Mouse (Mus musculus) hematopoietic stem cell, adult 5-6 weeks (primary cell): ENCODE data around the gene Sox11. TPM values are rescaled to one million over a fixed set of nuclear protein-coding genes. Genes with fewer than 3 reads are reported as not detected.

Source experiments
- ATAC-seq, 2 experiments: fragments of 125-278 bp in 1 of 2; replicated peaks in 1 of 2; 2 replicates each; pipeline ENCODE4 v1.8.0; 2016 to 2017; ENCODE audit warnings: inconsistent platforms in 2 of 2, mild to moderate bottlenecking in 2 of 2, moderate number of reproducible peaks in 2 of 2, low read depth in 1 of 2, moderate TSS enrichment in 1 of 2; ENCODE audit not compliant: low FRiP score in 2 of 2, poor library complexity in 2 of 2, severe bottlenecking in 2 of 2, insufficient read depth in 1 of 2, low TSS enrichment in 1 of 2
- total RNA-seq: library from RNA; stranded (forward); fragments of 172-1452, 232-1000 nt; gene quantifications from 2 replicates; pipeline ENCODE4 v1.2.3, GENCODE M21; 2017

Gene Sox11
- total RNA-seq, 1 experiment from 2014 or later: not detected

GRCm38 (mm10) chr12:27338721-27339170 is 3.6 kb downstream of the Sox11 start:
- no peak for ATAC-seq

- ATAC-seq: no peak
Observed at GRCm38 (mm10) chr12:27338116-27338515, 4.3 kb downstream of the Sox11 start.

GRCm38 (mm10) chr12:27337482-27337881 is 4.9 kb downstream of the Sox11 start:
- no peak for ATAC-seq

GRCm38 (mm10) chr12:27336801-27337200 is 5.6 kb downstream of the Sox11 start:
- ATAC-seq: no peak

- no peak for ATAC-seq
Observed at GRCm38 (mm10) chr12:27336336-27336735, 6.0 kb downstream of the Sox11 start.

GRCm38 (mm10) chr12:27335356-27336055 is 6.9 kb downstream of the Sox11 start:
- ATAC-seq: no peak

- no peak for ATAC-seq
Observed at GRCm38 (mm10) chr12:27333590-27333989, 8.8 kb downstream of the Sox11 start.

- ATAC-seq: no peak
Observed at GRCm38 (mm10) chr12:27323423-27323822, 19.0 kb downstream of the Sox11 start.

- ATAC-seq: no peak
Observed at GRCm38 (mm10) chr12:27320705-27321104, 21.7 kb downstream of the Sox11 start.

- ATAC-seq: no peak
Observed at GRCm38 (mm10) chr12:27312985-27313384, 29.4 kb downstream of the Sox11 start.

- no peak for ATAC-seq
Observed at GRCm38 (mm10) chr12:27311854-27312466, 30.4 kb downstream of the Sox11 start.

GRCm38 (mm10) chr12:27311316-27311832 is 31.0 kb downstream of the Sox11 start:
- ATAC-seq: no peak

GRCm38 (mm10) chr12:27310703-27311102 is 31.7 kb downstream of the Sox11 start:
- no peak for ATAC-seq

GRCm38 (mm10) chr12:27309969-27310368 is 32.4 kb downstream of the Sox11 start:
- no peak for ATAC-seq

- no peak for ATAC-seq
Observed at GRCm38 (mm10) chr12:27304713-27305437, 37.5 kb downstream of the Sox11 start.

- ATAC-seq: no peak
Observed at GRCm38 (mm10) chr12:27303190-27303589, 39.2 kb downstream of the Sox11 start.

GRCm38 (mm10) chr12:27298721-27299120 is 43.7 kb downstream of the Sox11 start:
- ATAC-seq: no peak

GRCm38 (mm10) chr12:27294191-27294590 is 48.2 kb downstream of the Sox11 start:
- ATAC-seq: no peak
